Mouse (Mus musculus) stomach, adult 2 months (tissue): ENCODE measurements around the gene Dynlt1a. TPM values are rescaled to one million over a fixed set of nuclear protein-coding genes. Genes with fewer than 3 reads are reported as not detected.

Source experiments
- polyA plus RNA-seq: library from polyadenylated mRNA; depleted of rRNA; stranded (reverse); fragments of >200 nt; gene quantifications from 2 replicates; pipeline ENCODE4 v1.2.3, GENCODE M21; 2012; rRNA removed

Gene Dynlt1a
- polyA plus RNA-seq, result 0.90 and 1.2 TPM in 2 replicates

DNA sequence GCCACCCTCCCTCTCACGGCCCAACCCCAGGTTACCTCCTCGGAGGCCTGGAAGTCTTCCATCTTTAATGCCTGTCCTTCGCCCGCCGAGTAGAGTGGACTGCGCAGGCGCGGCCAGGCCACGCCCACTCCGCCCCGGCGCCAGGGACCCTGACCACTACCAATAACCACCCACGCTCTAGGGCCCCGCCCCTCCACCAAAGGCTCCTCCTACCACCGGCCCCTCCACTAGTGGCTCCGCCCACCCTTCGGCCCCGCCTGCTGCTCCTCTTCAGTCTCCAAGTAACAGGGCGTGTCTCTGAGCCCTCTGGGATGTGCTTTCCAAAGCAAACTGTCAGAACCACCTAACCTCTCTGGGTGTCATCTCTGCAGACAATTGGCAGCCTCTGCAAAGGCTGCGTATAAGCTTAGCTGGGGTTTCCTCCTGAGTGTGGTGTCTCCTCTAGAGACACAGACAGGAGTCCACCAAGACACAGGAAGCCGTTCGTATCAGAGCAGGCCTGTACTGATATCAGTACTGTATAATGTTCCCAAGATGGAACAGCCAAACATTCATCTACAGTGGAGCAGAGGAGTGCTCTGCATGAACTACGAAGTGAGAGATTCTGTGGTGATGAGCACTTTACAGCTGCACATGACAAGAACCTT is at the start of gene Dynlt1a:
Gene Dynlt1a (minus strand): TSS at position 162 of the 647 bp plus-strand sequence.

DNA sequence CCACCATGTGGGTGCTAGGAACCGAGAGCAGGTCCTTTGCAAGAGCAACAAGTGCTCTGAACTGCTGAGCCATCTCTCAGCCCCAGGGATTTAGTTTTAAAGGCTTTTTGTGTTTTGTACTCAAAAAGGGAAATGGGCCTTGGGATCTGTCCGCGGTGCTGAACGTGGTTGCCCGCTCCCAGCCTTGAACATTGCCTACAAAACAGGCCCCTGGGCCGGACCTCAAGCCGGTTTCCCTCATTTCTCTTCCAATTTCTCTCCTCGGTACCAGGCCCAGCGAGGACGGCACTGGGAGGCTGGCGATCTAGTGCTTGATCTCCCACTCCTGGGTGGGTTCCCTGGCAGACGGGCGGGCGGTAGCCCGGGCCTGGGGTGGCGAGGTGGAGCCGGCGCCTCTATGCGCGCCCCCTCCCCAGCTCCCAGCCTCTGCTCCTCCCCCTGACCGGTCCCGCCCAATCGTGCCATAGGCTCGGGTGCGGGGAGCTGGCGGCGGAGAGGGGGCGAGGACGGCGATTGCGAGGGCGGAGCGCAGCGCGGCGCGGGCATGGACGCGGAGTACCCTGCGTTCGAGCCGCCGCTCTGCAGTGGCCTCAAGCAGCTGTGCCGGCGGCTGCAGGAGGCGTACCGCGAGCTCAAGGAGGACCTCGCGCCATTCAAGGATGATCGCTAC is 60.8 kb downstream of the Dynlt1a start, which contains the start of gene Tmem181a:
Gene Tmem181a (plus strand): TSS at position 461 of the 670 bp plus-strand sequence.

Other genes starting within 250 kb of the Dynlt1a start
- 0.77 and 0.93 TPM in 2 replicates for gene Serac1, start 237.8 kb downstream of the Dynlt1a start, polyA plus RNA-seq
- gene Gtf2h5, start 237.7 kb downstream of the Dynlt1a start, polyA plus RNA-seq, result 2.3 and 2.6 TPM in 2 replicates
- gene Tulp4, start 211.1 kb downstream of the Dynlt1a start, polyA plus RNA-seq, result 23.3 and 23.6 TPM in 2 replicates
- gene Tmem181a, start 60.6 kb downstream of the Dynlt1a start, polyA plus RNA-seq, result 9.7 and 12.1 TPM in 2 replicates
- 105 and 118 TPM in 2 replicates for gene Dynlt1b, start 112.6 kb upstream of the Dynlt1a start, polyA plus RNA-seq